Mouse (Mus musculus) cerebellum, adult 18-20 months (tissue): ENCODE data around the gene 9930021J03Rik.

Experiments used
- DNase-seq, 2 experiments: peaks; one replicate each; pipeline ENCODE4 v3.0.0; 2021

Gene 9930021J03Rik

DNA sequence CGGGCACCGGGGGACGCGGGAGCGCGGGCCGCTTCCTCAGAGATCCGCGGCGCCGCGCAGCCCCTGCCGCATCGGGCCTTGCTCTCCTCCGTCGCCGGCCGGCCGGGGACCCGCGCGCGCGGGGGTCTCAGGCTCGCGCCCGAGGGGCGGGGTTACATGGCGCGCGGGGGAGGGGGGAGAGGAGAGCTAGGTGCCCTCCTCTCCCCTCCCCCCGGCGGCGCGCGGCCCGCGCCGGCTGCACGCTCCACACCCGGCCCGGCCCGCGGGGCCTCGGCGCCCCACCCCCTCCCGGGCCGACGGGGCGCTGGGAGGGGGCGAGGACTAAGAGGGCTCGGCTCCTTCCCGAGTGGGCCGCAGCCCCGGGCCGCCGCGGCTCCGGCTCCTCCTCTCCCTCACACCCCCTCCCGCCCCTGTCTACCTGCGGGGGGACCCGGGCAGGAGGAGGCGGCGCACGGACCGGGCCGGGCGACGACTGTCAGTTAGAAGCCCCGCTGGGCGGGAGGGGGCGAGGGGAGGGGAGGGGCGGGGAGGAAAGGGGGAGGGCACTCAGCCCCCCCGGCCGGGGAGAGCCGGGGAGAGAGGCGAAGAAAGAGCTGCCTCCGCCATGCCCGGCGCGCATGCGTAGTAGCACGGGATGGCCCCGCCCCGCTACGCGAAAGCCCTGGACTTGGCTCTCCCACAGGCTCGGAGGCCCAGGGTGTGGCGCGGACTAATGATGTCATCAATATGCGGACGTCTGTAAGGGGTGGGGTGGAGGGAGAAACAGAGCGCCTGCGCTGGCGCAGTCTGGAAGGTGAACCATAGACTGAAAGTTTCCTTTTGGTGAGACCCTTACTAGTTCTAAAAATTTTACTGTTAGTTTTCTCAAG is at the start of gene 9930021J03Rik:
Gene 9930021J03Rik, minus strand, starts transcription at position 73 of the 869 bp plus-strand sequence.
- DNase-seq = peak; percentile 97

DNA sequence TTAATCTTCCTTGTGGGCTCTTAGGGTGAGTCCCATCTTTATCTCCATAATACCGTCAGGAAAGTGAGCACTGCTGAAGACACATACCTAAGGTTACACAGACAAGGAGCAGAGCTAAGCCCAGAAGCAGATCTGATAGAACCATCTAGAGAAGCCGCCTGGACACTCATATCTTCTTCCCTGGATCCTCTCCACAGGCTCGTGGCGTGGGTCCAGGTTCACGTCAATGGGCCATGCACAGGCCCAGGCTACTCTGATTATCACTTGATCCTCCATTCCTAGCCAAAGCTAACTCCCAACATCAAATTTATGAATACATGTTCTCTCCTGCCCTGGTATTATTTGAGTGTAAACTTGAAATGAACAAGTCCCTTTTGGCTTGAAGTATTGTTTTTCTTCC is 47.9 kb upstream of the 9930021J03Rik start:
- no peak for DNase-seq

DNA sequence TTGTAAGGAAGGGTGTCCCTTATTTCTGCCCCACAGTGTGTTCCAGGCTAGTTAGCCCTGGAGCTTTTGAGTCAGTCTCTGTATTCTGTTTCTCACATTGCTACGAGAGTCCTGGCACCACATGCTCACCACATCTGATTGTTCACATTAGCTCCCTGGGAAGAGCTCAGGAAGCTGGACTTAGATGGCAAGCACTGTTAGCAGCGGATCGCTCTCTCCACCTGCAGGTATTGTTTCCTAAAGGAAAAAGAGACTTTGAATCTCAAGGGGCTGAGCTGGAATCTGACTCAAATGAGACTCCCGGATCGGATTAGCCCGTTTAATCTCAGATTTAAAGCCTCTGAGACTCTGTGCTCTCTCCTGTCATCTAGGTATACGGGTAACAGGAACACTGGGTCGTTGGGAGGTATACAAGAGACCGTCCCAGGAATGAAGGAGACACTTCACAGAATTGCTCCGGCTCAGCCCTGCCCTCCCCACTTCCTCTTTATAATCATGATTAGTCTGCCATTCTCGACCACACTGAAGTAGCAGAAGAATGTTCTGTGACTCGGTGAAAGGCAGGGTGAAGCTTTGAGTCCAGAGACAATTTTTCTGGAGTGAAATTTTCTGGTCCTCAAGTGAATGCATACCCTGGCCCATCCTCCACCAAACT is 45.4 kb upstream of the 9930021J03Rik start:
- DNase-seq = no peak

DNA sequence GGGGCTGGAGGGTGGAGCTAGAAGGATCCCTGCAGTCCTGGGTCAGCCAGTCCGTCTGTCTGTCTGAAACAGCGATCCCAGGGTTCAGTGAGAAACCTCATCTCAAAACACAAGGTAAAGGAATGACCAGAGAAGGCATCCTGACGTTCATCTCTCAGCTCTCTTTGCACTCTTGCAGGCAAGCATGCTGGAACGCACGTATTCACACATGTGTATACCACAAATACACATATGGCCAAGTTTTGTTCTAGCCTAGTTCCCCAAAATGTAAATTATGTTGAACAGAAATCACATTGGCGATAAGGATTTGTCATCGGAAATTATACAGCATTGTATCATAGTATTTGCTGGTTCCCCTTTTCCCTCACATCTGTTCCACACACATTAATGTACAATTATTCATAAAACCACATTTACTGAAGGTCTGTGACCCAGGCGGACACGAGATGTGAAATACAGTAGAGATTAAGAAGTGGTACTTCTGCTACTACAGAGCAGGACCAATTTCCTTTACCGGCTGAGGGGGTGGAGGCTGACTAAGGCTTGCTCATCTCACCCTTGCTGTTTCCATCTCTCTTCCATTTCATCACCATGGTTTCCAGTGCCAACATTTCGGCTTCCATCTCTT is 44.2 kb upstream of the 9930021J03Rik start:
- DNase-seq = no peak

DNA sequence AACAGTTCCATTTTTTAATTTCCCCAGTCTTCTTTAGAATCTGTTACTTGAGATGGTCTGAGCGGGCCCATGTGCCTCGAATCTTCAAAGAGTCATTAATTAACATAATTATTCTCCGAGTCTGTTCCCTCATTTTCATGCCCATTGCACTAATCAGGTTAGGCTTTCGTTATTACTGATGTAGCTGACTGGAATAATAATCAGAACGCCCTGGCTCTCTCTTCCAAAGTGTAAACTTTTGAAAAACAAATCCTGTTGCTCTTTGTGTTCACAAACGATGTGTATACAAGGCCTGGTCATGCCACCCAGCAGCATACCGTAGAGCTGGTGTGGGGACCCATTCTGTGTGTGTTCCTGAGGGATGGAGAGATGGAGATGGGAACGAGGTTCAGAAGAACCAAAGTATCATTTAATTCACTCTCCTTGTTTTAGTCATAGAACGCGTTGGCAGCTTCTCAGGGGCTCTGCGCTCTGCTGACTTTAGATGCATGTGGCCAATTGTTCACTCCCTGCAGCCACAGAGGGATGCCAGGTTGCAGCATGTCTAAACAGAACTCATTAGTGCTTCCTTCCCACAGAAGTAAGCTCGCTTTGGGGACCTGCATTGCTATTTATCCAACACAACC is 38.4 kb upstream of the 9930021J03Rik start:
- no peak for DNase-seq

DNA sequence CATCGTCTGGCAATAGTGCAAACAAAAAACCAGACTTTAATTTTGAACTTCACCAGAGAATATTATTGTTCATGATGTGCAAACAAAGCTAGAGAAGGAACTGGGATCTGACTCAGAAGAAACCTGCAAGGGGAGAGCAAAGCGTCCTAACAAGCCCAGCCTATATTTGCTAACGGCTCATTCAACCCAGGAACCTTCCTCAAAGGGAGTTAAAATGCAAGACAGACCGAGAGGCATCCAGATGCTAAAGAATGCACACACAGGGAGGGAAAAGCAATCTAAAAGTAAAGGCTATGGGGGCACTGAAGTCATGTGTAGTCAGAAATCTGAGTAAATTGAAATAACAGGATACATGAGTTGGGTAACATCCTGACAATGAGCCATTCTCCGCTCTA is 37.8 kb upstream of the 9930021J03Rik start:
- no peak for DNase-seq

DNA sequence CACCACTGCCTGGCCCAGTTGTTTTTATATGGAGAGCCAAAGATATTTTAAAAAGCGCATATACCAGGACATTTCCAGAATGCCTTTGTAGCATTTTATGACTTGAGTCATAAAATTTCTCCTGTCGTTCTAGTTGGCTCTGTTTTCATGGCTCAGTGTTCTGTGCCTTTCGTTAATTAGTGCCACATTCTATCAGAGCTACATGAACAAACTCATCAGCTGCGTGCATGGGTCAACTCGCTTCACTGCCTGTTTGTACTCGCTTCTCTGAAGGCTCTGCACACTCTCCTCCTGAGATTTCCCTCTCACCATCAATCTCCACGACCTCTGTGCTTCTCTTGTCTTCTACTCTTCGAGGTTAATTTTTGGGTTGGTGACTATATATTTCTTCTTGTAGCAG is 37.2 kb upstream of the 9930021J03Rik start:
- DNase-seq = no peak

DNA sequence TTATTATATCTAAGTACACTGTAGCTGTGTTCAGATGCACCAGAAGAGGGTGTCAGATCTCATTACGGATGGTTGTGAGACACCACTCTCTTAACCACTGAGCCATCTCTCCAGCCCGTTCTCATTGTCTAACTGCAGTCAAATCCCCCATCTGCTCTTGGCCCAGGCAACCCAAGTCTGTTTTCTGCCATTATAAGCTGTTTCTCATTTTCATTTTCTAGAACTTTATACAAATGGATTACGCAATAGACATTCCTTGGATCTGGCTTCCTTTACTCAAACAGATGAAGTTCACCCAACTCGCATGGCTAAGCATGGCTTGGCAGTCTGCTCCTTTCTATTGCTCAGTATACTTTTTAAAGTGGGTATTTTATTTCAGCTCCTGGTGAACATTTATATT is 34.9 kb upstream of the 9930021J03Rik start:
- no peak for DNase-seq

DNA sequence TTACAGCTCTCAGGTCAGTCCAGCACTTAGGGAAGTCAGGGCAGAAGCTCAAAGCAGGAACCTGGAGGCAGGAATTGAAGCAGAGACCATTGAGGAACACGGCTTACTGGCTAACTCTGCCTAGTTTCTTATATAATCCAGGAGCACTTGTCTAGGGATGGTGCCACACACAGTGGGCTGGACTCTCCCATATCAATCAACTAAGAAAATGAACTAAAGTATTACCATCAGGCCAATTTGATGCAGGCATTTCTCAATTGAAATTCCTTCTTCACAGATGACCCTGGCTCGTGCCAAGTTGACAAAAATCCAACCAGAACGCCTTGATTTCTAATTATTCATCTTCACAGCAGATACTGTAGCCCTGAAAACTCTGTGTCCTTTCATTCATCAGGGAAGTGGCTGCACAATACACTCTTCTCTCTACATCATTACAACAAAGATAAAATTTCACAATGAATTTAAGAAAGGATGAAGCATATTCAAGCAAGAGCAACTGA is 32.9 kb upstream of the 9930021J03Rik start:
- DNase-seq = no peak

DNA sequence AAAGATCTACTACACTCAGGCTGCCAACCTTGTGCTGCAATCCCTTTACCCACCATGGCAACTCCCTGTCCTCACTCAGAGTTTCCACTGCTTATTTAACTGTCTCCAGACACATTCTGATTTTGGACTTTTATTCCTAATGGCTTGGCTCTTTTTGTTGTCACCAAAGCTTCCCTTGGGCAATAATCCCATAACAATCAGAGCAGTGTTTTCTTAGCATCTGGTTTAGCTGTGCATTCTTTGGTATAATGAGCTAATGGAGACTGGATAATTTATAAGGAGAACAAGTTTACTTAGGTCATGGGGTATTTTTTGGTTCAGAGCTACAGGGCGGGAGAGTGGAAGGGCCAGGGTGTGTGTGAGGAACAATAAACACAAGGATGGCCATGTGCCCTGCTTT is 32.4 kb upstream of the 9930021J03Rik start:
- DNase-seq = no peak

DNA sequence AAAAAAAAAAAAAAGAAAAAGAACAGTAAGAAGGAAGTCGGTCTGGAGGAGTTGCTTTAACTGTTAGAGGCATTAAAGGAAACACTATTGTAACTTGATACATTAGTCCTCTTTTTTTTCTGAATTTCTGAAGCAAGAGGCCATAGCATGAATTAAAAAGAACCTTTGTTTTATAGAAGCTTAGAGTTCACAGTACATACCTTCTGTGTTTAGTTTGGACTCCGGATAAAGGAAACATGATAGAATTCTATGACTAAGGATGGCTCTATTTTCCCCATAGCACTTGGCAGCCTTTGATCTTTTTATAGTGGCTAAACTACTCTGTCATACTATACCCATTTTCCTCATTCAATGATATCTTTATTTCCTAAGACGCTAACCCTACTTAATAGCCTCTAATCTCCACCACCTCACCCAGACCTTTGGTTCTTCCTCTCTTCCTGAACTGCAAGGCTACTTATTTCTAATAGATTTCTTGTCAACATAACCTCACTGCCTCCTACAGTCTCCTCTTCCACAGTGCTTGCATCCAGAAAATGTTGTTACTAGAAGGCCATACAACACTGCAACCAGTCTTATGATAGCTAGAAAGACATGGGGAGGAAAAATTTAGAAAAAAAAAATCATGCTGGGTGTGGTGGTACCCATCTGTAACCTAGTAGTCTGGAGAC is 29.7 kb upstream of the 9930021J03Rik start:
- DNase-seq = no peak

DNA sequence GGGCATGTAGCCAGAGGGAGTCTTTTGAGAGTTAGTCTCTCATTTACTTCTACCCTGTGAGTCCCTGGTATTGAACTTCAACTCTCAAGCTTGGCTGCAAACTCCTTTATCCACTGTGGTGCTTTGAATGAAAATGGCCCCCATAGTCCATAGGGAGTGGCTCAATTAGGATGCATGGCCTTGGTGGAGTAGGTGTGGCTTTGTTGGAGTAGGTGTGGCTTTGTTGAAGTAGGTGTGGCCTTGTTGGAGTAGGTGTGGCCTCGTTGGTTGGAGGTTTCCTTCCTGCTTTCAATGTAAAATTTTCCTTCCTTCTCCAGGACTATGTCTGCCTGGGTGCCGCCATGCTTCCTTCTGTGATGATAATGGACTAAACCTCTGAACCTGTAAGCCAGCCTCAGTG is 25.1 kb upstream of the 9930021J03Rik start:
- no peak for DNase-seq

DNA sequence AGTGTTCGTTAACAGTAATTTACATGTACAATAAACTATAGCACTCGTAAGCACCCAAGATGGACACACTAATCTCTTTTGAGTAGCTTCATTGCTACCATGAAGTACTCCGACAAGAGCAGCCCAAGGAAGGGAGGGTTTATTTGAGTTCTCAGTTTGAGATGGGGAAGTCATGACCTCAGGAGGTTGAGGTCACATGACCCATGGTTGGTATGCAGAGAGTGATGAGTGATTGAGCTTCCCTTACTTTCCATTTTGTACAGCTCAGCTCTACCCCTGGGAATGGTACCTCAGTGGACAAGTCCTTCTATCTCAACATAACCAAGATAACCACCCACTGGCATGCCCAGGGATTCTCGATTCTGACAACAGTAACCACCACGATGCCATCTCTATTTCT is 22.8 kb upstream of the 9930021J03Rik start:
- DNase-seq = no peak

DNA sequence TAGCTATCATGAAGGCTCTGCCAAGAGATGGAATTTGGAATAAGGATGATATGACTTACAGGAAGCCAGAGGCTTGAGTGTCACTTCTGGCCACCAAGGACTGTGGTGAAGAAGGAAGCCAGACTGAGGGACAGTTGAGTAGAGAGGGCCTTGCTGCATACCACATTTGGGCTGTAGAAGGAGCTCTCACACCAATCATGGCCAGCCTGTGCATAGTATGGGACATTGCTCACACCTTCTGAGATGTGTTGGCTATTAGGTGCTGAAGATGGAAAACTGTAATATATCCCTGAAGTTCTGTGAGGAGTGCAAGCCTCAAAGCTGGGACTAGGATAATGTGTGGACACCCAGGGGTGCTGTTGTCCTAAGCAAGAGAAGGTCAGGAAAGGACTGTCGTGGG is 20.9 kb upstream of the 9930021J03Rik start:
- DNase-seq = no peak

DNA sequence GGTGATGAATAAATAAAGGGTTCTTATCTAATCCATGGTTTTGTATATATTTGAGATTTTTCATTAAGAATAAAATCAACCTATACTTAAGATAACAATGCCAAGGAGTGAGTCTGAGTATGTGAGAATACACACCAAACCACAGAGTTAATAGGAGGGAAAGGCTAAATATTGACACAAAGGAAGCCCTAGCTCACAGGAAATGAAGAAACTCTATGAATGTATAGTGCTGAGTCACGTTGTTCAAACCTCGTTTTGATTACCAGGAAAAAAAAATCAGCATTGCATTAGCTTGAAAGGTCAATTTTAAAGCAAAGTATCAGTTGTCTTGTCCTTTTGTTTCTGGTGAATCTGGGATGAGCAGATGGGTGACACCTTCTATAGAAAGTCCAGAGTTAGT is 19.2 kb upstream of the 9930021J03Rik start:
- DNase-seq = no peak

DNA sequence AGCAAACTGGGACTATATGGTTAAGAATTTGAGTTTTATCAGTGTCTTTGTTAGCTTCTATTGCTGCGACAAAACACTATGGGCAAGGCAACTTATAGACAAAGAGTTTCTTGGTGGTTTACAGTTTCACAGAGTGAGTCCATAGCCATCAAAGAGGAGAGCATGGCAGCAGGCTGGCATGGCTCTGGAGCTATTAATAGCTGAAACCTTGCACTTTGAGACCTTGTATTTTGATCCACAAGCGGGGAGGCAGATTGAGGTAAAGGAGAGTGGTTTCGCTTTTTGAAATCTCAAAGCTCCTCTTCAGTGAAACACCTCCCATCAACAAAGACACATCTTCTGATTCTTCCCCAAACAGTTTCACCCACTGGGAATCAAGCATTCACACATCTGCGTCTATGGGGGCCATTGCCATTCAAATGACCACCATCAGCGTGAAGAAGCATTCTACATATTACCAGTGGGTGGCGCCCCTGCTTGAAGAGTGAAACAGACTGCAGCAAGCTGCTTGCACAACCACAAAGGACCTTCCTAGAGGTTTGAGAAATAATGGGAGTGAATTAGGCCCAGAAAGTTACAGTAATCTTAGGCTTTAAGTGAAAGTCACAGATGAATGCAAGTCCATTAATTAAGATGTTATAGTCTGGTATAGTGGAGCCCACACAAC is 18.4 kb upstream of the 9930021J03Rik start:
- no peak for DNase-seq

DNA sequence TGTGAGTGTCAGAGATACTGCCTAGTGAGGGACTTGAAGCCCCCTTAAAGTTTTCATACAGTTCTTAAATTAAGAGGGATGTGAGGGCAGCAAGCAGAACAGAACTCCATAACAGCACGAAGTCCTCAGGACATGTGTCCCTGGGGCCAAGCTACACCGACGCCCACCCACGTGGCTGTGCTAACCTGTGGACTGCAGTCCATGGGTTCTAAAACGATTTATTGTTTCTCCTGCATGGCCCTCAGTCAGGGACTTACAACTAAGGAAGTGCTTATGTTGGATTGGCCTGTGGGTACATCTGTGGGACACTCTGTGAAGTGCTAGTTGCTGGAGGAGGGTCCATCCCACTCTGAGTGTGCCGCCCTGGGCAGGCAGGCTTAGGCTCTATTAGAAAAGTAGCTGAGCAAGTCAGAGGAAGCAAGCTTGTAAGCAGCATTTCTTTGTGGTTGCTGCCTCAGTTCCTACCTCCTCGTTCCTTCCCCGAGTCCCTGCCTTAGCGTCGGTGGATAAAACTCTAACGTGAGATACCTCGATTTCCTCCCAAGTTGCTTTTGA is 17.7 kb upstream of the 9930021J03Rik start:
- DNase-seq = no peak

DNA sequence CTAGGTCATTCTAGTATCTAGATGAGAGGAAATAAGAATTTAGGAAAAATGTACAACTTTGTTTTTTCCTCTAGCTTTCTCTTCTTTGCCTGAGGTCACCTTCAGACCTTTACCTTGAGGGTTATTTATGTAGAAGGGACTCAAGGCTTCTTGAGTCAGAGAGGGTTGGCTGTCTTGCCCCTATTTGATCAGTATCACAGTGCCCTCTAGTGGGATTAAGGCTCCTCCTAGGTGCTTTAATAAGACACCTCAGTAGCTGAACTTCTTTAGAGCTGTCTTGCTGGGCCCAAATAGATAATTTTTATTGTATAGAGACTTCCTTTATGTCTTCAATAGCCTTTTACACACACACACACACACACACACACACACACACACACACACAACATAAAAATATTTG is 15.2 kb upstream of the 9930021J03Rik start:
- peak; percentile 41 to 57 for DNase-seq

DNA sequence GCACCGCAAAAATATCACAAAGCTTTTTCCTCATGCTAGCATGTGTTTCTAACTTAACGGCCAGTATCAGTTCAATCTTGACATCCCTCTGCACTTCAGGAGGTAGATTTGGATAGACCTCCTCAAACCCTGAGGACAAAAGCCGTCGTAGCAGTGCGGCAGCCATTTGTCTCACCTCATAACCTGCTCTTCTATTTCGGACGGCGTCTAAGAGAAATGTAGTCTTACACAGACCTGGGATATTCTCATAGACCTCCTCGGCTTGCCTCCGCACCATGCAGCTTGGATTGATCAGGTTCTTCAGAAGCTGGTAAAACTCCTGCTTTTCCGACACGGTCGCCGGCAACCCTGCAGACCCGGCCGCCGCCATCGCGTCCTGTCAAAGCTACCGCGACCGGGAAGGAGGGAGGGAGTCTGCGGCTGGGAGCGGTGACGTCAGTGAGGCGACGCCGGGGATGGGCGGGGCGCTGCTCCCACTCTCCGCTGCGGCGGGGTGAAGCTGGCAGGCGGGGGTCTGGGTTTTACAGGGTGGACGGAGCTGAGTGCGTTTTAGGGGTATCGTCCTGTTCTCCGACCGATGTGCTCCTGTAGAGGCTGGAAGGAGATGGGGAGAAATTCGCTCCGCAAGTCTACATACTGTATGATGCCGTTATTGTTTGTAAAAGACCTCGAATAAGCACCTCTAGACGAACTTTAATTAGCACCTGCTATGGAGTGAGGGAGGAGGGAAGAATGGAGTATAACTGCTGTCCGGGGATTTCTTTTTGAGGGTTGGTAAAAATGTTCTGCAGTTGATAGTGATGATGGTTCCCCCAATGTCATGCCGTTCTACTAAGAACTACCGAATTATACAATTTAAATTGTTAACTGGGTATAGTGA is 7.0 kb upstream of the 9930021J03Rik start, which contains the start of gene Ranbp6:
Gene Ranbp6, minus strand, starts transcription at position 394 of the 880 bp plus-strand sequence.
- peak; percentile 93 to 97 for DNase-seq

DNA sequence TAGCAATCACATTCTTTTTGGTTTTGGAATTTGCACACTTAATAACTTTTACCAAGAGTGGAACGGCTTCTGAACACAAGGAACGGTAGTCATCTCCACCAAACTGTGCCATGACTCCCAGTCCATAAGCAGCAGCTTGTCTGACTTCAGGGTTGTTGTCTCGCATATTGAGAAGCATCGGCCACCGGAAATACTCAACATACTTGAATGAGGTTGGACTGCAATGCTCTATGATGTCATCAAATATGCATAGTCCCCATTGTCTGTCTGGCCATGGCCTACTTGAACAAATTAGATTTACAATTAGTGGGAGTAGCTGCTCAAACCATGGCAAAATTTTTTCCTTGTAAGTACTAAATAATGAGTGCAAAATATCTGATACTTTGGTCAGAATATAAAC is 4.2 kb upstream of the 9930021J03Rik start:
- DNase-seq = no peak
